Mouse (Mus musculus) thymus, postnatal 4 days (tissue): ENCODE measurements around the gene Hdac4.

Experiments used
- DNase-seq: peaks from one replicate; pipeline ENCODE4 v3.0.0; 2021

Hdac4 gene

GRCm38 (mm10) chr1:92178021-92178895, 17.2 kb downstream of the Hdac4 start:
- peak; percentile 68 for DNase-seq

- DNase-seq = peak; percentile 26
Measured at GRCm38 (mm10) chr1:92177599-92177998, 17.9 kb downstream of the Hdac4 start.

DNA sequence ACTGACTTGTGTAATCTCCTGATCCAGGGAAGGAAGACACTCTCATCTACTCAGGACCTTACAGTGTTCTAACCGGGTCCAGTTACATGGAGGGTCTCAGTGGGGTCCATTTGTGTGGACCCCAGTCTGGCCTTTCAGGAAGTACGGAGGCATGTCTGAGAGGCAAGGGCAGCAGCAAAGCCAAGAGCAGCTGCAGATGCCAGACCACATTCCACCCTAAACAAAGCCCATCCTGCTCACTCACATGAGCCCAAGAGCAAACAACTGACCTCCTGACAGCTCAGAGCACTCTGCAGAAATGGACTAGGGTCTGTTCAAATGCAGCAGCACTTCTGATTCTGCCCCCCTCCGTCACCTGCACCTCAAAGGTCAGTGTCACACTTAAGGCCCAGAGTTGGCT, 18.3 kb downstream of the Hdac4 start:
- no peak for DNase-seq

DNA sequence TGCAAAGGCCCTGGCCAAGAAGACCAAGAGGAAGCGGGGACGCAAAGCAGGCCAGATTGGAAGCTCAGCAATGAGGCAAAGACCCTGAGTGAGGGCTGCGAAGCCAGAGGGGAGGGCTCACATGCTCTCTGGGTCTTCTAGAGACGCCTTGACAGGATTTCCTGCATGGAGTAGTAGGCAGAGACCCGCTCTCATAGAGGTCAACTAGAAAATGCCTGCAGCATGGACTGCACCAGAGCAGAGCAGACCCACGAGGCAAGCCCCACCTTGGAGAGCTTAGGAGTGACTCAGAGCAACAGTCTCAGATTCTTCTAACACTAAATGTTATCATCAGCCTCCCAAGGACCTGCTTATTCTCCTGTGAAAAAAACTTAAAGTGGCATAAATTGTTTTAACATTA, 20.2 kb downstream of the Hdac4 start:
- no peak for DNase-seq

DNA sequence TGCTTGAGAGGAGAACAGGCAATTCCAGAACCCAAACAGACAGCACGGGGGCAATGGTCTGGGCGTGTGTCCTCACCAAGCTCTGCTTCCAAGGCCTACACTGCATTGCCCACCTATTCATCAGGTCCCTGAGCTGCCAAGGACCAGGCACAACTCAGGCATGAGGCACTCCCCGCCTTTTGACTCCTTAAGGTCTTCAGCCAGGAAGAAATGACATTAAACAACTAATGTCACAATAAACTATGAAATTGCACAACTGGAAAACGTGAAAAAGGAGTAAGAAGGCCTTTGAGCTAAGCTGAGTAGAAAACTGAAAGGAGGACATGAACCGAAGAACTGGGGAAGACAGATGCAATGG, 20.6 kb downstream of the Hdac4 start:
- no peak for DNase-seq

GRCm38 (mm10) chr1:92174251-92174897, 21.1 kb downstream of the Hdac4 start:
- no peak for DNase-seq

GRCm38 (mm10) chr1:92170616-92171235, 24.8 kb downstream of the Hdac4 start:
- no peak for DNase-seq

GRCm38 (mm10) chr1:92169776-92170055, 25.8 kb downstream of the Hdac4 start:
- no peak for DNase-seq

DNA sequence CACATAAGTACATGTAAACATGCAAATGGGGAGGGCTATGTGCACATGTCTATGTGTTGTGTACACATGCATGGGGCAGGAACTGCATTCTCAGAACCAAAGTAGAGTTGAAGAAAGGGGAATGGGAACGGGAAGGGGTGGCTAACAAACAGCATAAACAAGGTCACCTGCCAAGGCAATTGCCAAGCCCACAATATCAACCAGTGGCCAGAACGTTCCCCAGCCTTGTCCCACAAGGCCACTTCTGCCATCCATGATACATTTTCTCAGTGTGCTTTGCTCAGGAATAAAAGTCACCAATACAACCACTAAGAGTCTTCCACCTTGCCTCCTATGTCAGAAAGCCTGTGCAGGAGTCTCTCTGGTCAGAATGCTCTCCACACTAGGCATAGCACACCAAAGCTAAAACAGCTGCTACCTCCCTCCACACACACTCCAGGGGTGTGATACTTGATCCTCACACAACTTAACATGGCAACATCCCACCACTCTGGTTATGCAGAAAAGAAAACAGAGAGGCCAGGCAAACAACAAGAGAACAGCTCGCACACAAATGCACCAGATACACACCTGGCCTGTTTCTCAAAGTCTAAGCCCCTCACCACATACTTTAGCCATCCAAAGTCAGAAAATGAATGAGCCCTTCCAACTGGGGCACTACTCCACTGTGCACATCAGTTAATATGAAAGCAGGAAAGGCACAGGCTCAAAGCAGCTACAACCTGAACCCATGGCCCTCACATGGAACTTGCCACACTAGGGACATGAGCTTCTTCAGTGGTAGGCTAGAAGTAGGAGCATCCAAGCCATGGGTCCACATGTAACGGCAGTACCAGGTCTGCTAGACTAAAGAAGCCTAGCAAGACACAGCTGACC, 26.4 kb downstream of the Hdac4 start:
- DNase-seq = no peak

GRCm38 (mm10) chr1:92163932-92164331, 31.6 kb downstream of the Hdac4 start:
- no peak for DNase-seq

- no peak for DNase-seq
Measured at GRCm38 (mm10) chr1:92159804-92160203, 35.7 kb downstream of the Hdac4 start.

DNA sequence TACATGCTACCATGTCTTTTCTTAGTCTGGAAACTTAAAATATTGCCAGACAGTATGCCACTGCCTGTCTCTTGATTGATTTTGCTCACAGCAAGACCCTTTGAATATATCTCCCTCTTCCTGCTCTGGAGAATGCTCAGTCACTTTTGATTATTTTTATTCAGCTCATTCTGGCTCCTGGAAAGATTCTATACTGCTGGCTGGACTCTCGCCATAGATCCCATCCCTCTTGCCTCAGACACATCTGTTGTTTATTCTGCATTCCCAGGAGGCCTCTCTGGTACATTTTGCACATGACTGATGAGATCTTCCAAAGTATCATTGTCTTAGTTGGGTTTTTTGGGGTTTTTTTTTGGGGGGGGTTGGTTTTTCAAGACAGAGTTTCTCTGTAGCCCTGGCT, 45.3 kb downstream of the Hdac4 start:
- no peak for DNase-seq

DNA sequence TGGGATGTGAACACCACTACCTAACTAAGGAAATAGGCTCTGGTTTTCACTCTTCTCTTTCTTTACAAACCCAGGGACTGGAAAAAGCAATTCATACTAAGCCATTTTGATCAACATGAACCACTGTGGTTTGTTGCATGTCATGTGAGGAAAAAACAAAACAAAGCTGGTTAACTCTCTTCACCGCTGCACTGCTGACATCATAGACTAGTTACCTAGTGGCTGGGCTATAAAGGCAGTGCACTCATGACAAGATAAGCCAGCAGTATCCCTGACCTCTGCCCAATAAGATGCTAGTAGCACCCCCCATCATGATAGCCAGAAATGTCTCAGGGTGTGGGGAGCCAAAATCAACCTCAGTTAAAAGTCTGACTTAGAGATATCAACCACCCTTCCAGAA, 47.0 kb downstream of the Hdac4 start:
- no peak for DNase-seq

DNA sequence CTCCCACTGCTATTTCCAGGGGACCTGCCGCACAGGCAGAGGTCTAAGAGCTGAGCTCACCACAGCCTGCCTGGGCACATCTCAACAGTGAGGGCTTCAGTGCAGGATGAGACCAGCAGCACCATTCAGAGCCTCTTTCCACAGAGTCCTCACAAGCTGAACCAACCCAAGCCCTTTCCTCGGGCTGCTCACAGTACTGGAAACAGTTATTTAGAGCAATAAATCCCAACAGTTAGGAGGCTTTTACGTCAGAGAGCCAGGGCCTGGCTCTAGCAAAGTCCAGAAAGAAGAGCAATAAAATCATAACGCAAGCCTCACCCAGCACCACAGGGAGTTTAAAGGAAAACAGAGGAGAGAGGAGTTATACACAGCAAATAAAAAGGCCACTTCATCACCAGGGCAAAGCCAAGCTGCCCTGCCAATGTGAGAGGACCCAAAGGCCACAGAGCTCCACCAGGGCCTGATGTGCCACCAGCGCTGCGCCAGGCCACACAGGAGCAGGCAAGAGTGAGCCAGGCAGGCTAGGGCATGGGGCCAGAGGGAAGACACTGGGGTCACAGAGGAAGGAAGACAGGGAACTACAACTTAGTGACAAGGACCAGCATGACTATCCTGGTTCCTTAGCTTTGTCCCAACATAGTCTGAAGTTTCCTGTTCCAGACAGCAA, 50.5 kb downstream of the Hdac4 start:
- DNase-seq = no peak

GRCm38 (mm10) chr1:92143331-92143895, 52.1 kb downstream of the Hdac4 start:
- no peak for DNase-seq

DNA sequence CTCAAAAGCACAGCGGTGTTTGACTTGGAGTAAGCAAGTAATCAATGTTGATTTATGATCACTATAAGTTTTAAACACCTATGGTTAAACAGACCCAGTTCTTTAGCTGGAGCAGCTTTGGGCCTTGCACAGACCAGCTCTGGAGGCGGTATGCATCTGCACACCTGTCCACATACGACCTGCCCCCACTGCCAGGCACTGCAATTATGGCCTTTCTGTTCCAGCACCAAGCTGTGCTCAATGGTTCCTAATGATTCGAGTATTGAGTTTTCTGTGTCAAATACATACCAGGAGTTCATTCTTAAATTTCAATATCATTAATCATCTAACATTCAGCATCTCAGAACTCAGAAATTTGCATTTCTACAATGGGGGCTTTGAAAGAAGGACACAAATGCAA, 52.7 kb downstream of the Hdac4 start:
- DNase-seq = no peak

- DNase-seq = no peak
Measured at GRCm38 (mm10) chr1:92139001-92139400, 56.5 kb downstream of the Hdac4 start.

DNA sequence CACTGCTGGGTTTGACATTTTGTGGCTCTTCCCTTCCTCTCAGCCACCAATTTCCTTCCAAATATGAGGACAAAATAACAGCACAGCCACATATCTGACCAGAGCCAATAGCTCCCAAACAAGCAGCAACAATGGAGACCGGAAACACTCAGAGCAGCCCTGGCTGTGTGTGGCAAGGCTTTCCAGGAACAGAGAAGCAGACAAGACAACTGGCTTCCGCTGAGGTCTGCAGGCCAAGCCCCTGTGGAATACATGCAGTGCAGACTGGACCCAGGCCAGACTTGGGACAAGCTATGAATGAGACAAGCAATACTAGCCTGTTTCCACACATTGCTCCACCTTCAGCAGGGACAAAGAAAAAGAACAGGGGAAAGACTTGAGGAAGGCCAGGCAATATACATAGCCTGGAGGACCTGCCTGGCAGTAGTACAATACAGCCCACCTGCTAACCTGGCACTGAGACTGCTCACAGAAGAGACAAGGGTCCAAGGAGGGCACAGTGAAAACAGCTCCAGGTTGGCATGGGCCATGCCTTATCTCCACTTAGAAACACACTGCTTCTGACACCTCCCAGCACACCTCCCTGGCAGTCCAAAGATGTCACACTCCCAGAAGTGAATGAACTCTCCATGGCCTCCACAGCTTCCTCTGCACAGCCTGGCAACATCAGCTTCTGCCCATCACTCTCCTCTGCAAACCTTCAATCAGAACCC, 58.2 kb downstream of the Hdac4 start:
- no peak for DNase-seq

GRCm38 (mm10) chr1:92136362-92136761, 59.1 kb downstream of the Hdac4 start:
- DNase-seq = no peak

DNA sequence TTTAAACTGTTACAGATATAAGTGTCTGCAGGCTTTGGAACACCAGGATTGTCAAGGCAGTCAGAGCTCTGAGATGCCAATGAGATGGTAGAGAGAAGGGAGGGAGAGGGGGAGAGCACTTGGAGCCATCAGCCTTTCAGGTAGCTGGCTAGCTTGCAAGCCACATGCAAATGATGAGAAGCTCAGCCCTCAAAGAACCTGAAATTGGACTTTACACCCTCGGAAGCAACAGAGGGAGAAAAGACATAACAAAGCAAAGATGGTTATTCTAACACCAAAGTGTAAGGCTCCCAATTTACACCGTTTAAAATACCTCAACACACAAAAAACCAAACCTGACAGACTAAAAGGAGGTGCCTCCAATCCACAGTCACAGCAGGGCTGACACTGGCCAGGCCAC, 63.3 kb downstream of the Hdac4 start:
- no peak for DNase-seq

DNA sequence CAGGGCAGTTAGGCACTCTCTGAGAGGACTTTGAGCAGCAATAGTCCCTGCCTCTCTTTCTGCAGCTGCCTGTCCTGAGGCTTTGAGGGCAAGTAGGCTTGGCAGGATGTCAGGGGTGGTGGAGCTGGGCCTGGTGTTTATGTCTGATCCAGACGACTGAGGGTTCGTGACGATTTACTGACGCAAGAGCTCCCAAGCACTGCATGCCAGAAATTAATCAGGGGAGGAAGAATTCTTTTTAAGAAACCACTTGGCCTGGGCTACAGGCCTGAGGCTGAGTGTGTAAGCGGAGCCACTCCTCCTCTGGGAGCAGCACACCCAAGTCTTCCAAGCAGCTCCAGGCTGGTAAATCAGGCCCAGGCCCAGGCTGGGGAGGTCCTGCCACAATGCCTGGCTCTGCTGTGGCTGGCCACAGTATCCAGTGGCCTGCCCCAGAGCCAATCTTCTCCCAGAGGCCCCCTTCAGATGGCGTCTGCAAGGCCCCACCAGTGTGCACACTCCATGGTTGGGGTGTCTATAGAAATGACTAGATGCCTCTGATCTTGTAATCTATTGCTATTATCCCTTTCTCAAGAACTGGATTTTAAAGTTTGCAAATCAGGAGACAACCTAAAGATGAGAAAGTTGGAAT, 64.9 kb downstream of the Hdac4 start:
- peak; percentile 56 for DNase-seq
